Mouse (Mus musculus) olfactory bulb, adult 2 months (tissue): ENCODE results near the gene Slc34a3.

Experiments used
- CTCF ChIP-seq: fragments of 200-500 bp; IDR thresholded peaks from 2 replicates; pipeline ENCODE4 v1.5.1; 2012; ENCODE audit warnings: low read depth, mild to moderate bottlenecking, low read length, moderate library complexity; ENCODE audit not compliant: insufficient read depth
- POLR2A ChIP-seq: fragments of 200-500 bp; IDR thresholded peaks from 2 replicates; pipeline ENCODE4 v1.6.1; 2012; ENCODE audit warnings: mild to moderate bottlenecking, low read depth, low read length, moderate library complexity; ENCODE audit not compliant: insufficient read depth

DNA sequence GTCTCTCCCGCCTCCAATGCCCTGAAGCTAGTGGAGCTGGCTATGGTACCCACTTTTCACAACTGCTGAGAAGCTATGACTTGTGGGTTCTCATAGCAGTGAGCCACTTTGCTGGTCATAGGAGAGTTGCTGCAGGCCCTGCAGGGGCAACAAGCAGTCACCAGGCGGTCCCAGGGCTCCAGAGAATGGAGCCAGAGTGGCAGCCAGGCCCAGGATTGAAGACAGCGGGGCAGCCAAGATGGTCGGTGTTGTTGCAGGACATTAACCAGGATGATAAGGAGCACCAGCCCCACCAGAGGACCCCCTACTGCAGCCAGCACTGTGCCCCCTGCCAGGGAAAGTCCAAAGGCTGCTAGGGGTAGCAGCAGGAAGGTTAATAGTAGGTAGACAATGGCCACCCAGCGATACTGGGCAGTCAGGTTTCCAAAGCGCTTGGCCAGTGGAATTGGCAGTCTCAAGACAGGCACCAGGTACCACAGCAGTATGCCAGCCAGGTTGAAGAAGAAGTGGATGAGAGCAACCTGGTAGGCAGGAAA, 5.1 kb downstream of the Slc34a3 start:
- TF ChIP-seq CTCF (no peak), POLR2A (no peak)
